Mouse (Mus musculus) kidney, adult 2 months (tissue): ENCODE data around the gene Lgi4. TPM values are rescaled to one million over a fixed set of nuclear protein-coding genes. Genes with fewer than 3 reads are reported as not detected.

ENCODE experiments used
- DNase-seq: peaks from one replicate; pipeline ENCODE4 v3.0.0; 2021
- H3K27ac ChIP-seq: fragments of 200-500 bp; 2 replicates; pipeline ENCODE4 v1.5.1; 2012; ENCODE audit warnings: low read depth, low read length, control low read depth, inconsistent platforms; ENCODE audit not compliant: insufficient read depth
- H3K27me3 ChIP-seq: fragments of 200-500 bp; replicated peaks from 2 replicates; pipeline ENCODE4 v1.6.1; 2012; ENCODE audit warnings: mild to moderate bottlenecking, moderate library complexity, low read length, inconsistent platforms; ENCODE audit not compliant: control insufficient read depth, insufficient read depth
- H3K36me3 ChIP-seq: fragments of 200-500 bp; 2 replicates; pipeline ENCODE4 v1.6.1; 2012; ENCODE audit warnings: mild to moderate bottlenecking, moderate library complexity, low read length, inconsistent platforms; ENCODE audit not compliant: control insufficient read depth, insufficient read depth
- H3K4me1 ChIP-seq: fragments of 200-500 bp; 2 replicates; pipeline ENCODE4 v1.6.1; 2011; ENCODE audit warnings: low read length; ENCODE audit not compliant: control insufficient read depth, insufficient read depth
- H3K4me3 ChIP-seq: fragments of 200-500 bp; 2 replicates; pipeline ENCODE4 v1.5.1; 2011; ENCODE audit warnings: mild to moderate bottlenecking, low read depth, low read length, control low read depth; ENCODE audit not compliant: insufficient read depth
- CTCF ChIP-seq: fragments of 200-500 bp; conservative IDR thresholded peaks from 2 replicates; pipeline ENCODE4 v1.5.1; 2011; ENCODE audit warnings: low read depth, mild to moderate bottlenecking, control low read depth, low read length, moderate library complexity, mixed read lengths; ENCODE audit not compliant: insufficient read depth, insufficient read length
- POLR2A ChIP-seq: fragments of 200-500 bp; IDR thresholded peaks from one replicate; pipeline ENCODE4 v1.6.1; 2011; ENCODE audit warnings: low read depth, low read length, control low read depth
- WGBS: fragments of 180-500 bp; shearing (Covaris S2); methylation state at CpG from one replicate; pipeline ENCODE4 v1.1.7; 2018; 5-methylcytosine and 5-hydroxymethylcytosine counted together
- polyA plus RNA-seq: library from polyadenylated mRNA; depleted of rRNA; stranded (reverse); fragments of >200 nt; gene quantifications from 2 replicates; pipeline ENCODE4 v1.2.3, GENCODE M21; 2012

Gene Lgi4
- polyA plus RNA-seq, 1 experiment: 0.99 TPM

GRCm38 (mm10) chr7:31109091-31109490 lies 49.9 kb downstream of the Lgi4 start:
- DNase-seq: peak; percentile 91
- Histone ChIP-seq H3K27me3 (no peaks in the 10 kb centered on the region), H3K36me3 (no peaks in the 10 kb centered on the region), H3K27ac (no peak overlapping the region), H3K4me3 (no peak overlapping the region), H3K4me1 (peaks cover 42% of the 10 kb centered on the region)
- TF ChIP-seq CTCF: no peak
- no peak for TF ChIP-seq POLR2A
- 30% methylated on average over 7 of the region's 7 CpGs for WGBS

- Histone ChIP-seq H3K4me1 (peaks cover 42% of the 10 kb centered on the region), H3K27ac (0 out of 2 replicates have a peak overlapping the region, but pooled peaks have one; percentile 4), H3K27me3 (no peaks in the 10 kb centered on the region), H3K4me3 (no peak overlapping the region), H3K36me3 (no peaks in the 10 kb centered on the region)
- WGBS: 68% methylated on average over 5 of the region's 5 CpGs
- DNase-seq: no peak
- no peak for TF ChIP-seq CTCF
These were observed 50.7 kb downstream of the Lgi4 start for GRCm38 (mm10) chr7:31109796-31110195.

GRCm38 (mm10) chr7:31110861-31111385 lies 51.8 kb downstream of the Lgi4 start:
- Histone ChIP-seq H3K27me3 (no peaks in the 10 kb centered on the region), H3K4me3 (no peak overlapping the region), H3K36me3 (no peaks in the 10 kb centered on the region), H3K27ac (no peak overlapping the region), H3K4me1 (peaks cover 48% of the 10 kb centered on the region)
- 75% methylated on average over 15 of the region's 15 CpGs for WGBS
- no peak for TF ChIP-seq CTCF
- TF ChIP-seq POLR2A: no peak
- no peak for DNase-seq

- H3K4me1 ChIP-seq: peaks cover 52% of the 10 kb centered on the region
- WGBS: 45% methylated on average over 4 of the region's 4 CpGs
- no peak overlapping the region for H3K27ac ChIP-seq
- TF ChIP-seq CTCF (no peak), POLR2A (no peak)
- H3K36me3 ChIP-seq: no peaks in the 10 kb centered on the region
- no peaks in the 10 kb centered on the region for H3K27me3 ChIP-seq
- peak; percentile 51 for DNase-seq
- no peak overlapping the region for H3K4me3 ChIP-seq
These were observed 52.9 kb downstream of the Lgi4 start for GRCm38 (mm10) chr7:31112036-31112435.

GRCm38 (mm10) chr7:31113800-31114199 lies 54.7 kb downstream of the Lgi4 start:
- H3K27me3 ChIP-seq: no peaks in the 10 kb centered on the region
- peak; percentile 87 for DNase-seq
- WGBS: 58% methylated on average over 6 of the region's 6 CpGs
- no peak for TF ChIP-seq POLR2A
- TF ChIP-seq CTCF: no peak
- H3K4me1 ChIP-seq: peaks cover 39% of the 10 kb centered on the region
- no peaks in the 10 kb centered on the region for H3K36me3 ChIP-seq
- peak overlapping the region; percentile 70 for H3K4me3 ChIP-seq
- peak overlapping the region; percentile 96 for H3K27ac ChIP-seq

- H3K36me3 ChIP-seq: no peaks in the 10 kb centered on the region
- WGBS: 49% methylated on average over 10 of the region's 10 CpGs
- DNase-seq: peak; percentile 88
- peaks cover 35% of the 10 kb centered on the region for H3K4me1 ChIP-seq
- TF ChIP-seq CTCF (no peak), POLR2A (no peak)
- H3K27ac ChIP-seq: peak overlapping the region; percentile 96
- peak overlapping the region; percentile 70 for H3K4me3 ChIP-seq
- no peaks in the 10 kb centered on the region for H3K27me3 ChIP-seq
These were observed 55.5 kb downstream of the Lgi4 start for GRCm38 (mm10) chr7:31114646-31115045.

- Histone ChIP-seq H3K36me3 (no peaks in the 10 kb centered on the region), H3K27me3 (no peaks in the 10 kb centered on the region), H3K4me3 (peak within 1 kb of the TSS; percentile 70), H3K27ac (peak within 1 kb of the TSS; percentile 96), H3K4me1 (peaks cover 30% of the 10 kb centered on the region)
- 13% methylated on average over 15 of the region's 15 CpGs for WGBS
- peak; percentile 94 for DNase-seq
- TF ChIP-seq CTCF (no peak), POLR2A (peak; percentile 41)
These were observed 56.0 kb downstream of the Lgi4 start, which contains the start of gene Hpn for GRCm38 (mm10) chr7:31115182-31115581. Gene Hpn (minus strand): TSS chr7:31115290.
